8 mouse cellular contexts compared by ENCODE assay signal in the genomic region with DNA sequence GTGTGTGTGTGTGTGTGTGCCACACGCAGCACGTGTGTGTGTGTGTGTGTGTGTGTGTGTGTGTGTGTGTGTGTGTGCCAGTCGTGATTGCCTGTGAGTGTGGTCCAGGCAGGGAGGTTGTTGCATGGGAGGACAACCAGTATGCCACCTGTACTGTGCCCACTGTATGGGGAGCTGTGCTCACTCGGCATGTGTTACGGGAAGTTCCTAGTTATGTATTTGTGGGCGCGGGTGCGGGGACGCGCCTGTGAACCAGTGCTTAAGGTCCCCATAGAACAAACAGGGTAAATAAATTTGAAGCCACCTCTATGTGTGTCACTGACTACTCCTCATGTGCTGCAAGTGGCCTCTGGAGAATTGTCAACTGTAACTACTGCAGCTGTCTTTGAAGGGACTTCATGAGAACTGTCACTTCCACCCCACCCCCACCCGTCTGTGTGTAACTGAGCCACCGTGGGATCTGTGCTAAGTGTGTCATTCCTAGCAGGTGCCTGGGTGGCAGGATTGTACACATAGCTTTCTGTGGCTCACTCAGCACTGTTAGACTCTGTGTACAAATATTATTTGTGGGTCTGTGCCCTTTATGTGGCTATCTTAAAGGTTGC. TPM values are rescaled to one million over a fixed set of nuclear protein-coding genes. Genes with fewer than 3 reads are reported as not detected.
DNase-seq lines count a peak whose midpoint lies in the region; ATAC-seq and TF ChIP-seq lines count a peak whose summit lies in the region.

No protein-coding gene starts in this region.

- H3K9ac ChIP-seq in lung, postnatal 0 days (replicated peaks; ENCODE audit: low read depth): no peak overlapping the region; the same call in 1 of the 2 replicates
- no peak overlapping the region for H3K9ac ChIP-seq in hindbrain, embryonic 15.5 days
- H3K9ac ChIP-seq in midbrain, embryonic 14.5 days (replicated peaks; ENCODE audit: low read length): no peak overlapping the region; the same call in 1 of the 2 replicates

- no peak for TF ChIP-seq CTCF in lung, postnatal 0 days (IDR thresholded peaks at IDR 0.05)
- no peak for TF ChIP-seq CTCF in cortical plate, adult 2 months (IDR thresholded peaks at IDR 0.05; ENCODE audit: extremely low read depth, insufficient read depth, low read length)

- H3K9me3 ChIP-seq in lung, postnatal 0 days (ENCODE audit: low read length): no peaks in the 10 kb centered on the region
- no peaks in the 10 kb centered on the region for H3K9me3 ChIP-seq in hindbrain, embryonic 15.5 days
- no peaks in the 10 kb centered on the region for H3K9me3 ChIP-seq in midbrain, embryonic 14.5 days (ENCODE audit: control insufficient read depth, low read length)

- peak overlapping the region; percentile 94 for H3K4me2 ChIP-seq in lung, postnatal 0 days (replicated peaks; ENCODE audit: low read depth, low read length)
- H3K4me2 ChIP-seq in hindbrain, embryonic 15.5 days: peak overlapping the region; percentile 38
- H3K4me2 ChIP-seq in midbrain, embryonic 14.5 days (ENCODE audit: low read length): peak overlapping the region; percentile 41

- peaks cover 6% of the 10 kb centered on the region; the same call in 1 of the 2 replicates for H3K36me3 ChIP-seq in lung, postnatal 0 days (ENCODE audit: insufficient read depth, low read length)
- H3K36me3 ChIP-seq in hindbrain, embryonic 15.5 days: 0 out of 2 replicates have a peak, but pooled peaks cover 2% of the 10 kb centered on the region
- peaks cover 12% of the 10 kb centered on the region for H3K36me3 ChIP-seq in midbrain, embryonic 14.5 days (ENCODE audit: control insufficient read depth, insufficient read depth, low read length)

- DNase-seq in lung, postnatal 0 days (ENCODE audit: low spot score): peak; percentile 74
- no peak for DNase-seq in lung, postnatal 10 days
- no peak for DNase-seq in midbrain, embryonic 14.5 days
- DNase-seq in layer of hippocampus, postnatal 36 days: no peak
- no peak for DNase-seq in c-Kit-positive CD71-positive TER-119-positive erythroid progenitor cells, embryonic 14.5 days (ENCODE audit: low spot score)
- no peak for DNase-seq in gastrocnemius, postnatal 25 days

- peaks cover 21% of the 10 kb centered on the region for H3K4me1 ChIP-seq in lung, postnatal 0 days (ENCODE audit: insufficient read depth, low read depth, low read length)
- H3K4me1 ChIP-seq in cortical plate, adult 2 months (ENCODE audit: control insufficient read depth, insufficient read depth, low read length): peaks cover 5% of the 10 kb centered on the region
- peaks cover 39% of the 10 kb centered on the region for H3K4me1 ChIP-seq in hindbrain, embryonic 15.5 days (replicated peaks)
- H3K4me1 ChIP-seq in midbrain, embryonic 14.5 days (ENCODE audit: control insufficient read depth, insufficient read depth, low read length): peaks cover 19% of the 10 kb centered on the region

- no peaks in the 10 kb centered on the region for H3K27me3 ChIP-seq in lung, postnatal 0 days (replicated peaks; ENCODE audit: insufficient read depth, low read length)
- no peaks in the 10 kb centered on the region for H3K27me3 ChIP-seq in hindbrain, embryonic 15.5 days
- no peaks in the 10 kb centered on the region for H3K27me3 ChIP-seq in midbrain, embryonic 14.5 days (ENCODE audit: control insufficient read depth, insufficient read depth, low read length)

- peak; percentile 3; the same call in 1 of the 2 replicates for TF ChIP-seq EP300 in lung, postnatal 0 days (IDR thresholded peaks at IDR 0.05)

- peak overlapping the region; percentile 39 for H3K4me3 ChIP-seq in lung, postnatal 0 days (ENCODE audit: low read depth, low read length)
- H3K4me3 ChIP-seq in cortical plate, adult 2 months (ENCODE audit: insufficient read depth, low read length): no peak overlapping the region
- H3K4me3 ChIP-seq in hindbrain, embryonic 15.5 days: no peak overlapping the region
- no peak overlapping the region for H3K4me3 ChIP-seq in midbrain, embryonic 14.5 days (replicated peaks; ENCODE audit: low read depth, low read length)

- no peak for ATAC-seq in lung, postnatal 0 days
- no peak for ATAC-seq in hindbrain, embryonic 15.5 days (ENCODE audit: low FRiP score, low read depth)
- no peak for ATAC-seq in midbrain, embryonic 14.5 days (ENCODE audit: low FRiP score, low TSS enrichment)

- H3K27ac ChIP-seq in lung, postnatal 0 days (ENCODE audit: low read length): peak overlapping the region; percentile 99
- H3K27ac ChIP-seq in cortical plate, adult 2 months (ENCODE audit: insufficient read depth, low read length): peak overlapping the region; percentile 31
- 0 out of 2 replicates have a peak overlapping the region, but pooled peaks have one; percentile 22 for H3K27ac ChIP-seq in hindbrain, embryonic 15.5 days (replicated peaks)
- H3K27ac ChIP-seq in midbrain, embryonic 14.5 days (replicated peaks; ENCODE audit: low read depth, low read length): no peak overlapping the region

- TF ChIP-seq POLR2A in cortical plate, adult 2 months (IDR thresholded peaks at IDR 0.05; ENCODE audit: extremely low read depth, insufficient read depth, low read length): no peak

- WGBS in lung, postnatal 0 days: 22% methylated on average over 11 of the region's 12 CpGs
- whole genome bisulfite sequencing in hindbrain, embryonic 15.5 days: 60% methylated on average over 10 of the region's 12 CpGs
- 63% methylated on average over 12 of the region's 12 CpGs for WGBS in midbrain, embryonic 14.5 days

RNA-seq across cellular contexts. Expression of a gene that starts 2.4 kb away (rescaled TPM):
- 48.3 and 55.7 TPM in 2 replicates for polyA plus RNA-seq in lung, postnatal 0 days (2015; fragmentation: Nextera tagmentation; extraction: Ambion mirVana)
- polyA plus RNA-seq in cortical plate, adult 2 months (2012; rRNA removed): 3.6 and 3.8 TPM in 2 replicates
- polyA plus RNA-seq in hindbrain, embryonic 15.5 days (2015; fragmentation: Nextera tagmentation; extraction: Ambion mirVana): 4.4 and 4.6 TPM in 2 replicates
- polyA plus RNA-seq in midbrain, embryonic 14.5 days (2014; fragmentation: Nextera tagmentation; extraction: Ambion mirVana): 1.8 and 3.4 TPM in 2 replicates
- 1 to 10 TPM; 3.1 to 3.9 TPM for total RNA-seq in layer of hippocampus, postnatal 36 days (2021)
- total RNA-seq in gastrocnemius, postnatal 25 days (2021): 1 to 10 TPM; 7.3 to 7.6 TPM

RNA-seq across cellular contexts. Expression of a gene that starts 10.1 kb away (rescaled TPM):
- polyA plus RNA-seq in lung, postnatal 0 days (2015; fragmentation: Nextera tagmentation; extraction: Ambion mirVana): 22.4 and 26.7 TPM in 2 replicates
- polyA plus RNA-seq in cortical plate, adult 2 months (2012; rRNA removed): 3.5 and 4.2 TPM in 2 replicates
- 26.8 and 27.6 TPM in 2 replicates for polyA plus RNA-seq in hindbrain, embryonic 15.5 days (2015; fragmentation: Nextera tagmentation; extraction: Ambion mirVana)
- 17.7 and 22.9 TPM in 2 replicates for polyA plus RNA-seq in midbrain, embryonic 14.5 days (2014; fragmentation: Nextera tagmentation; extraction: Ambion mirVana)
- 1 to 10 TPM; 5.5 to 7.4 TPM for total RNA-seq in layer of hippocampus, postnatal 36 days (2021)
- 1 to 10 TPM; 4.7 to 7.3 TPM for total RNA-seq in gastrocnemius, postnatal 25 days (2021)

RNA-seq across cellular contexts. Expression of a gene that starts 10.1 kb away (rescaled TPM):
- polyA plus RNA-seq in lung, postnatal 0 days (2015; fragmentation: Nextera tagmentation; extraction: Ambion mirVana): 29.9 and 30.2 TPM in 2 replicates
- polyA plus RNA-seq in cortical plate, adult 2 months (2012; rRNA removed): 38.6 and 42.6 TPM in 2 replicates
- polyA plus RNA-seq in hindbrain, embryonic 15.5 days (2015; fragmentation: Nextera tagmentation; extraction: Ambion mirVana): 46.1 and 46.6 TPM in 2 replicates
- 38.3 and 47.9 TPM in 2 replicates for polyA plus RNA-seq in midbrain, embryonic 14.5 days (2014; fragmentation: Nextera tagmentation; extraction: Ambion mirVana)
- 10 to 100 TPM; 18.3 to 19.6 TPM for total RNA-seq in layer of hippocampus, postnatal 36 days (2021)
- total RNA-seq in gastrocnemius, postnatal 25 days (2021): 10 to 100 TPM; 19.6 to 20.2 TPM

RNA-seq across cellular contexts. Expression of a gene that starts 10.3 kb away (rescaled TPM):
- 49.1 and 55.0 TPM in 2 replicates for polyA plus RNA-seq in lung, postnatal 0 days (2015; fragmentation: Nextera tagmentation; extraction: Ambion mirVana)
- polyA plus RNA-seq in cortical plate, adult 2 months (2012; rRNA removed): 101 and 108 TPM in 2 replicates
- polyA plus RNA-seq in hindbrain, embryonic 15.5 days (2015; fragmentation: Nextera tagmentation; extraction: Ambion mirVana): 93.3 and 96.8 TPM in 2 replicates
- polyA plus RNA-seq in midbrain, embryonic 14.5 days (2014; fragmentation: Nextera tagmentation; extraction: Ambion mirVana): 78.0 and 81.9 TPM in 2 replicates
- 10 to 100 TPM; 68.9 to 70.1 TPM for total RNA-seq in layer of hippocampus, postnatal 36 days (2021)
- total RNA-seq in gastrocnemius, postnatal 25 days (2021): 10 to 100 TPM; 24.9 to 29.4 TPM

RNA-seq across cellular contexts. Expression of a gene that starts 32.0 kb away (rescaled TPM):
- polyA plus RNA-seq in lung, postnatal 0 days (2015; fragmentation: Nextera tagmentation; extraction: Ambion mirVana): 623 and 695 TPM in 2 replicates
- polyA plus RNA-seq in cortical plate, adult 2 months (2012; rRNA removed): 648 and 653 TPM in 2 replicates
- polyA plus RNA-seq in hindbrain, embryonic 15.5 days (2015; fragmentation: Nextera tagmentation; extraction: Ambion mirVana): 444 and 501 TPM in 2 replicates
- 580 and 617 TPM in 2 replicates for polyA plus RNA-seq in midbrain, embryonic 14.5 days (2014; fragmentation: Nextera tagmentation; extraction: Ambion mirVana)
- 100 to 1,000 TPM; 454 to 471 TPM for total RNA-seq in layer of hippocampus, postnatal 36 days (2021)
- 100 to 1,000 TPM; 361 to 390 TPM for total RNA-seq in gastrocnemius, postnatal 25 days (2021)

Comparison
In these comparisons a context has a peak if more than half of its experiments do, and no peak if none do; other contexts are left out.
1. H3K4me2 ChIP-seq: peak in every context shown above with its lines; median percentile 94 in lung, postnatal 0 days; 41 in midbrain, embryonic 14.5 days; 38 in hindbrain, embryonic 15.5 days.